Mouse (Mus musculus): ENCODE measurements around the gene Zfp442. TPM values are rescaled to one million over a fixed set of nuclear protein-coding genes. Genes with fewer than 3 reads are reported as not detected.
A peak's percentile ranks its signal among the peaks of the same experiment; 100 is the strongest.
"Not testable (repeated sequence)": the region's sequence is repeated elsewhere in the genome, so short reads cannot be mapped to it uniquely, and the experiment has no call there.

Zfp442 gene
- 0.14 and 0.22 TPM in 2 replicates for polyA plus RNA-seq (2012; rRNA removed)

- peak; percentile 19 for DNase-seq (ENCODE audit: low read depth, low spot score)
- WGBS, result under 1% methylated on average over 18 of the region's 18 CpGs
Observed at GRCm38 (mm10) chr2:150451180-150451919, at the start of gene Zfp442. TSS of gene Zfp442 (minus strand) at chr2:150451486.

GRCm38 (mm10) chr2:150500124-150500973 lies 49.1 kb upstream of the Zfp442 start:
- WGBS, result 48% methylated on average over 60 of the region's 60 CpGs
- DNase-seq (ENCODE audit: low read depth, low spot score), result not testable (repeated sequence)

- DNase-seq (ENCODE audit: low read depth, low spot score), result no peak
Observed at GRCm38 (mm10) chr2:150493031-150493430, 41.7 kb upstream of the Zfp442 start.

GRCm38 (mm10) chr2:150484939-150485778 lies 33.9 kb upstream of the Zfp442 start, which contains the start of gene Zfp345:
TSS of gene Zfp345 (minus strand) at chr2:150485091.
- WGBS, result 72% methylated on average over 8 of the region's 8 CpGs
- not testable (repeated sequence) for DNase-seq (ENCODE audit: low read depth, low spot score)

More at GRCm38 (mm10) chr2:150493031-150493430, 41.7 kb upstream of the Zfp442 start:
- 77% methylated on average over 2 of the region's 2 CpGs for WGBS

- 92% methylated on average over 1 of the region's 1 CpGs for WGBS
- not testable (repeated sequence) for DNase-seq (ENCODE audit: low read depth, low spot score)
Observed at GRCm38 (mm10) chr2:150439084-150439483, 12.2 kb downstream of the Zfp442 start.

GRCm38 (mm10) chr2:150412146-150412545 lies 39.1 kb downstream of the Zfp442 start:
- not testable (repeated sequence) for DNase-seq (ENCODE audit: low read depth, low spot score)
- WGBS, result 90% methylated on average over 17 of the region's 17 CpGs

GRCm38 (mm10) chr2:150390198-150390597 lies 61.1 kb downstream of the Zfp442 start:
- 88% methylated on average over 1 of the region's 1 CpGs for whole genome bisulfite sequencing
- DNase-seq (ENCODE audit: low read depth, low spot score), result no peak

GRCm38 (mm10) chr2:150385553-150386106 lies 65.7 kb downstream of the Zfp442 start:
- WGBS, result 95% methylated on average over 19 of the region's 19 CpGs
- not testable (repeated sequence) for DNase-seq (ENCODE audit: low read depth, low spot score)

GRCm38 (mm10) chr2:150362878-150363229 lies 88.4 kb downstream of the Zfp442 start:
- WGBS, result 2% methylated on average over 4 of the region's 4 CpGs
- no peak for DNase-seq (ENCODE audit: low read depth, low spot score)

- DNase-seq (ENCODE audit: low read depth, low spot score), result peak; percentile 80
Observed at GRCm38 (mm10) chr2:150362113-150362877, 89.0 kb downstream of the Zfp442 start, which contains the start of gene 3300002I08Rik. TSS of gene 3300002I08Rik (minus strand) at chr2:150362765.

More at GRCm38 (mm10) chr2:150362113-150362877, 89.0 kb downstream of the Zfp442 start, which contains the start of gene 3300002I08Rik:
- 3% methylated on average over 17 of the region's 17 CpGs for WGBS

Other genes with a start within 250 kb of the Zfp442 start
- 0.16 and 0.43 TPM in 2 replicates for gene Zfp937, start 233.4 kb downstream of the Zfp442 start, polyA plus RNA-seq (2012; rRNA removed)
- 0.09 and 0.38 TPM in 2 replicates for gene Gm21994, start 195.9 kb downstream of the Zfp442 start, polyA plus RNA-seq (2012; rRNA removed)
- gene Gm14124, start 194.0 kb downstream of the Zfp442 start, polyA plus RNA-seq (2012; rRNA removed), result not detected in 2 replicates
- not detected in 2 replicates for gene Gm10130, start 127.8 kb downstream of the Zfp442 start, polyA plus RNA-seq (2012; rRNA removed)
- gene 3300002I08Rik, start 88.7 kb downstream of the Zfp442 start, polyA plus RNA-seq (2012; rRNA removed), result 1.1 and 1.5 TPM in 2 replicates
- gene Zfp345, start 33.6 kb upstream of the Zfp442 start, polyA plus RNA-seq (2012; rRNA removed), result not detected in 2 replicates
- gene Cst7, start 118.9 kb upstream of the Zfp442 start, polyA plus RNA-seq (2012; rRNA removed), result 5.6 and 7.1 TPM in 2 replicates
- 56.1 and 59.0 TPM in 2 replicates for gene Apmap, start 157.1 kb upstream of the Zfp442 start, polyA plus RNA-seq (2012; rRNA removed)
- gene Acss1, start 217.0 kb upstream of the Zfp442 start, polyA plus RNA-seq (2012; rRNA removed), result 51.6 and 67.6 TPM in 2 replicates
- not detected in 2 replicates for gene Vsx1, start 237.9 kb upstream of the Zfp442 start, polyA plus RNA-seq (2012; rRNA removed)